Mouse (Mus musculus): ENCODE measurements at regions not wholly inside any gene's neighbourhood (a gene's known extent, or its start where the extent isn't known, plus 50 kb on each side); places are given as distances from the start of the nearest gene placed in this dataset.

- no peak for ATAC-seq (replicated peaks; ENCODE audit: extremely low read depth, insufficient read depth, low FRiP score)
- H3K4me1 ChIP-seq (ENCODE audit: control insufficient read depth, insufficient read depth, low read length), result no peaks in the 10 kb centered on the region
- H3K27me3 ChIP-seq (ENCODE audit: control insufficient read depth, insufficient read depth, low read length), result no peaks in the 10 kb centered on the region
- no peaks in the 10 kb centered on the region for H3K9me3 ChIP-seq (replicated peaks; ENCODE audit: control insufficient read depth, low read length)
- H3K36me3 ChIP-seq (ENCODE audit: control insufficient read depth, insufficient read depth), result no peaks in the 10 kb centered on the region
- H3K4me2 ChIP-seq (ENCODE audit: low read depth, low read length), result no peak overlapping the region
- H3K4me3 ChIP-seq (ENCODE audit: low read length), result no peak overlapping the region
- no peak overlapping the region for H3K27ac ChIP-seq (ENCODE audit: low read length)
- H3K9ac ChIP-seq (ENCODE audit: low read length), result no peak overlapping the region
Measured at GRCm38 (mm10) chr9:88208022-88208421, 119.0 kb upstream of the Nt5e start.

GRCm38 (mm10) chr9:88214758-88215157 is 112.2 kb upstream of the Nt5e start:
- Histone ChIP-seq H3K9ac (ENCODE audit: low read length) (no peak overlapping the region), H3K9me3 (replicated peaks; ENCODE audit: control insufficient read depth, low read length) (peaks cover 2% of the 10 kb centered on the region; the same call in 1 of the 2 replicates), H3K36me3 (ENCODE audit: control insufficient read depth, insufficient read depth) (no peaks in the 10 kb centered on the region), H3K4me3 (ENCODE audit: low read length) (no peak overlapping the region), H3K27me3 (ENCODE audit: control insufficient read depth, insufficient read depth, low read length) (no peaks in the 10 kb centered on the region), H3K4me2 (ENCODE audit: low read depth, low read length) (no peak overlapping the region), H3K27ac (ENCODE audit: low read length) (no peak overlapping the region), H3K4me1 (ENCODE audit: control insufficient read depth, insufficient read depth, low read length) (no peaks in the 10 kb centered on the region)
- WGBS, result 63% methylated on average over 6 of the region's 6 CpGs
- no peak for ATAC-seq (replicated peaks; ENCODE audit: extremely low read depth, insufficient read depth, low FRiP score)

- no peaks in the 10 kb centered on the region for H3K4me1 ChIP-seq (ENCODE audit: control insufficient read depth, insufficient read depth, low read length)
- peaks cover 2% of the 10 kb centered on the region; the same call in 1 of the 2 replicates for H3K9me3 ChIP-seq (replicated peaks; ENCODE audit: control insufficient read depth, low read length)
- H3K4me2 ChIP-seq (ENCODE audit: low read depth, low read length), result no peak overlapping the region
- no peak overlapping the region for H3K4me3 ChIP-seq (ENCODE audit: low read length)
- ATAC-seq (replicated peaks; ENCODE audit: extremely low read depth, insufficient read depth, low FRiP score), result no peak
- H3K36me3 ChIP-seq (ENCODE audit: control insufficient read depth, insufficient read depth), result no peaks in the 10 kb centered on the region
- H3K27me3 ChIP-seq (ENCODE audit: control insufficient read depth, insufficient read depth, low read length), result peaks cover 2% of the 10 kb centered on the region; the same call in 1 of the 2 replicates
- H3K9ac ChIP-seq (ENCODE audit: low read length), result no peak overlapping the region
- H3K27ac ChIP-seq (ENCODE audit: low read length), result no peak overlapping the region
- WGBS, result 80% methylated on average over 3 of the region's 3 CpGs
Measured at GRCm38 (mm10) chr9:88220360-88220759, 106.6 kb upstream of the Nt5e start.

- peaks cover 2% of the 10 kb centered on the region; the same call in 1 of the 2 replicates for H3K27me3 ChIP-seq (ENCODE audit: control insufficient read depth, insufficient read depth, low read length)
- H3K4me2 ChIP-seq (ENCODE audit: low read depth, low read length), result no peak overlapping the region
- H3K36me3 ChIP-seq (ENCODE audit: control insufficient read depth, insufficient read depth), result no peaks in the 10 kb centered on the region
- H3K9ac ChIP-seq (ENCODE audit: low read length), result no peak overlapping the region
- ATAC-seq (replicated peaks; ENCODE audit: extremely low read depth, insufficient read depth, low FRiP score), result no peak
- no peak overlapping the region for H3K4me3 ChIP-seq (ENCODE audit: low read length)
- peaks cover 2% of the 10 kb centered on the region; the same call in 1 of the 2 replicates for H3K9me3 ChIP-seq (replicated peaks; ENCODE audit: control insufficient read depth, low read length)
- no peak overlapping the region for H3K27ac ChIP-seq (ENCODE audit: low read length)
- no peaks in the 10 kb centered on the region for H3K4me1 ChIP-seq (ENCODE audit: control insufficient read depth, insufficient read depth, low read length)
- 82% methylated on average over 14 of the region's 14 CpGs for WGBS
Measured at GRCm38 (mm10) chr9:88221276-88221675, 105.7 kb upstream of the Nt5e start.

GRCm38 (mm10) chr9:88221850-88222353 is 105.1 kb upstream of the Nt5e start:
- Histone ChIP-seq H3K27ac (ENCODE audit: low read length) (no peak overlapping the region), H3K4me1 (ENCODE audit: control insufficient read depth, insufficient read depth, low read length) (no peaks in the 10 kb centered on the region), H3K4me2 (ENCODE audit: low read depth, low read length) (no peak overlapping the region), H3K4me3 (ENCODE audit: low read length) (no peak overlapping the region), H3K36me3 (ENCODE audit: control insufficient read depth, insufficient read depth) (no peaks in the 10 kb centered on the region), H3K9me3 (replicated peaks; ENCODE audit: control insufficient read depth, low read length) (peaks cover 2% of the 10 kb centered on the region; the same call in 1 of the 2 replicates), H3K27me3 (ENCODE audit: control insufficient read depth, insufficient read depth, low read length) (peaks cover 2% of the 10 kb centered on the region; the same call in 1 of the 2 replicates), H3K9ac (ENCODE audit: low read length) (no peak overlapping the region)
- ATAC-seq (replicated peaks; ENCODE audit: extremely low read depth, insufficient read depth, low FRiP score), result no peak
- 27% methylated on average over 7 of the region's 7 CpGs for WGBS

- Histone ChIP-seq H3K4me3 (ENCODE audit: low read length) (no peak overlapping the region), H3K36me3 (ENCODE audit: control insufficient read depth, insufficient read depth) (no peaks in the 10 kb centered on the region), H3K27ac (ENCODE audit: low read length) (no peak overlapping the region), H3K9me3 (replicated peaks; ENCODE audit: control insufficient read depth, low read length) (no peaks in the 10 kb centered on the region), H3K9ac (ENCODE audit: low read length) (no peak overlapping the region), H3K4me1 (ENCODE audit: control insufficient read depth, insufficient read depth, low read length) (peaks cover 6% of the 10 kb centered on the region), H3K4me2 (ENCODE audit: low read depth, low read length) (no peak overlapping the region), H3K27me3 (ENCODE audit: control insufficient read depth, insufficient read depth, low read length) (no peaks in the 10 kb centered on the region)
- WGBS, result 60% methylated on average over 2 of the region's 2 CpGs
- no peak for ATAC-seq (replicated peaks; ENCODE audit: extremely low read depth, insufficient read depth, low FRiP score)
Measured at GRCm38 (mm10) chr9:88237126-88237525, 89.9 kb upstream of the Nt5e start.

- ATAC-seq (replicated peaks; ENCODE audit: extremely low read depth, insufficient read depth, low FRiP score), result no peak
- Histone ChIP-seq H3K4me2 (ENCODE audit: low read depth, low read length) (no peak overlapping the region), H3K9me3 (replicated peaks; ENCODE audit: control insufficient read depth, low read length) (no peaks in the 10 kb centered on the region), H3K27ac (ENCODE audit: low read length) (no peak overlapping the region), H3K4me1 (ENCODE audit: control insufficient read depth, insufficient read depth, low read length) (peaks cover 6% of the 10 kb centered on the region), H3K27me3 (ENCODE audit: control insufficient read depth, insufficient read depth, low read length) (no peaks in the 10 kb centered on the region), H3K9ac (ENCODE audit: low read length) (no peak overlapping the region), H3K4me3 (ENCODE audit: low read length) (no peak overlapping the region), H3K36me3 (ENCODE audit: control insufficient read depth, insufficient read depth) (no peaks in the 10 kb centered on the region)
- WGBS, result 76% methylated on average over 5 of the region's 5 CpGs
Measured at GRCm38 (mm10) chr9:88238346-88238745, 88.7 kb upstream of the Nt5e start.

GRCm38 (mm10) chr9:88240740-88241139 is 86.3 kb upstream of the Nt5e start:
- Histone ChIP-seq H3K4me1 (ENCODE audit: control insufficient read depth, insufficient read depth, low read length) (peaks cover 6% of the 10 kb centered on the region), H3K4me3 (ENCODE audit: low read length) (peak overlapping the region; percentile 55; the same call in 1 of the 2 replicates), H3K9ac (ENCODE audit: low read length) (peak overlapping the region; percentile 70), H3K27me3 (ENCODE audit: control insufficient read depth, insufficient read depth, low read length) (no peaks in the 10 kb centered on the region), H3K27ac (ENCODE audit: low read length) (peak overlapping the region; percentile 88), H3K9me3 (replicated peaks; ENCODE audit: control insufficient read depth, low read length) (no peaks in the 10 kb centered on the region), H3K4me2 (ENCODE audit: low read depth, low read length) (peak overlapping the region; percentile 75), H3K36me3 (ENCODE audit: control insufficient read depth, insufficient read depth) (no peaks in the 10 kb centered on the region)
- WGBS, result 12% methylated on average over 4 of the region's 4 CpGs
- ATAC-seq (replicated peaks; ENCODE audit: extremely low read depth, insufficient read depth, low FRiP score), result peak; percentile 88

- Histone ChIP-seq H3K36me3 (ENCODE audit: control insufficient read depth, insufficient read depth) (no peaks in the 10 kb centered on the region), H3K4me3 (ENCODE audit: low read length) (peak overlapping the region; percentile 55), H3K4me1 (ENCODE audit: control insufficient read depth, insufficient read depth, low read length) (peaks cover 6% of the 10 kb centered on the region), H3K27me3 (ENCODE audit: control insufficient read depth, insufficient read depth, low read length) (no peaks in the 10 kb centered on the region), H3K27ac (ENCODE audit: low read length) (peak overlapping the region; percentile 88), H3K9ac (ENCODE audit: low read length) (peak overlapping the region; percentile 70), H3K9me3 (replicated peaks; ENCODE audit: control insufficient read depth, low read length) (no peaks in the 10 kb centered on the region), H3K4me2 (ENCODE audit: low read depth, low read length) (peak overlapping the region; percentile 75)
- peak; percentile 91 for ATAC-seq (replicated peaks; ENCODE audit: extremely low read depth, insufficient read depth, low FRiP score)
- WGBS, result 3% methylated on average over 18 of the region's 18 CpGs
Measured at GRCm38 (mm10) chr9:88241203-88241995, 85.6 kb upstream of the Nt5e start.

All from heart, embryonic 16.5 days (tissue).